In the genomic region with DNA sequence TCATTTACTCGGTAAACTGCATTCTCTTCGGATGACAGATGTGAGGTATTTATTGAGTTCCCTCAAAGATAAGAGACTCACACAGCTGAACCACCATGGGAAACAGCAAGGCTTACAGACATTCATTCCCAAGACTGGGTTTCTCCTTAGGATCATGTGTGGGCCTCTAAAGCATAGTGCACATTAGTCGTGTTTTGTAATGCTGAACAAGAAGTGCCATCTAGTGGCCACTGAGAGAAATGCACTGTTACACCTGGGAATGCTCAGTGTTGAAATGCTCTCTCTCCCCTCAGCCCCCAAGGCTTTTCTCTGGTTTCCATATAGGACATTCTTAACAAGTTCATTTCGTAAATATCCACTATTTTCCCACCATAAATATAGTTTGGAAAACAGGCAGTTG, we compare ENCODE assay signal across 9 mouse cellular contexts. TPM values are rescaled to one million over a fixed set of nuclear protein-coding genes. Genes with fewer than 3 reads are reported as not detected.
DNase-seq lines count a peak whose midpoint lies in the region; ATAC-seq and TF ChIP-seq lines count a peak whose summit lies in the region.
"Had no signal": no experiment of that assay in that cellular context is flagged by ENCODE, and none has a peak within 500 bp of the region (broad histone marks: within the 10 kb centered on the region; RNA-seq: fewer than 3 reads in every experiment).

No protein-coding gene starts in this region.

- H3K4me3 ChIP-seq in limb, embryonic 11.5 days (ENCODE audit: low read depth, low read length): no peak overlapping the region
- no peak overlapping the region for H3K4me3 ChIP-seq in midbrain, postnatal 0 days (ENCODE audit: low read depth, low read length)
- H3K4me3 ChIP-seq: megakaryocyte, embryonic 14.5 days had no signal

- DNase-seq in urinary bladder, postnatal 25 days (ENCODE audit: low spot score): peak; percentile 49
- no peak for DNase-seq in urinary bladder, adult 2 months (ENCODE audit: low spot score)
- peak; percentile 57 to 78 for DNase-seq in cerebellum, postnatal 36 days
- peak; percentile 36 for DNase-seq in gonadal fat pad, adult 2 months (ENCODE audit: low read depth)
- peak; percentile 79 for DNase-seq in kidney, adult 9 months
- peak; percentile 68 for DNase-seq in limb, embryonic 11.5 days (ENCODE audit: low spot score)
- DNase-seq in midbrain, postnatal 0 days (ENCODE audit: low spot score): peak; percentile 85
- DNase-seq in testis, postnatal 10 days (ENCODE audit: low spot score): peak; percentile 68

- H3K9ac ChIP-seq in limb, embryonic 11.5 days (ENCODE audit: low read length): no peak overlapping the region
- H3K9ac ChIP-seq in midbrain, postnatal 0 days (replicated peaks; ENCODE audit: low read length, poor library complexity, severe bottlenecking): no peak overlapping the region

- H3K4me2 ChIP-seq in limb, embryonic 11.5 days (ENCODE audit: low read depth, severe bottlenecking): no peak overlapping the region
- H3K4me2 ChIP-seq in midbrain, postnatal 0 days (ENCODE audit: low read depth, low read length, poor library complexity, severe bottlenecking): no peak overlapping the region

- no peaks in the 10 kb centered on the region for H3K27me3 ChIP-seq in limb, embryonic 11.5 days (ENCODE audit: control insufficient read depth, insufficient read depth, low read length)
- no peaks in the 10 kb centered on the region for H3K27me3 ChIP-seq in midbrain, postnatal 0 days (ENCODE audit: insufficient read depth, low read length)
- H3K27me3 ChIP-seq: megakaryocyte, embryonic 14.5 days had no signal

- H3K4me1 ChIP-seq in limb, embryonic 11.5 days (ENCODE audit: control insufficient read depth, insufficient read depth, low read length): no peaks in the 10 kb centered on the region
- H3K4me1 ChIP-seq in midbrain, postnatal 0 days (ENCODE audit: insufficient read depth, low read length): no peaks in the 10 kb centered on the region

- ATAC-seq in limb, embryonic 11.5 days (ENCODE audit: insufficient number of reproducible peaks, low FRiP score, low TSS enrichment, low read depth): no peak
- ATAC-seq in midbrain, postnatal 0 days (ENCODE audit: low FRiP score): peak; percentile 73

- H3K27ac ChIP-seq in limb, embryonic 11.5 days (replicated peaks; ENCODE audit: low read depth, low read length): no peak overlapping the region
- H3K27ac ChIP-seq in midbrain, postnatal 0 days (ENCODE audit: low read depth, low read length): no peak overlapping the region

- WGBS in limb, embryonic 11.5 days: 51% methylated on average over 4 of the region's 4 CpGs
- WGBS in midbrain, postnatal 0 days: 53% methylated on average over 4 of the region's 4 CpGs

- H3K36me3 ChIP-seq in limb, embryonic 11.5 days (ENCODE audit: control insufficient read depth, insufficient read depth, low read length): no peaks in the 10 kb centered on the region
- no peaks in the 10 kb centered on the region for H3K36me3 ChIP-seq in midbrain, postnatal 0 days (ENCODE audit: insufficient read depth, low read length)

- peak; percentile 98 for TF ChIP-seq CTCF in midbrain, postnatal 0 days (IDR thresholded peaks at IDR 0.05)

- no peaks in the 10 kb centered on the region for H3K9me3 ChIP-seq in limb, embryonic 11.5 days (ENCODE audit: control insufficient read depth, low read length)
- no peaks in the 10 kb centered on the region for H3K9me3 ChIP-seq in midbrain, postnatal 0 days (ENCODE audit: low read length)
- H3K9me3 ChIP-seq: megakaryocyte, embryonic 14.5 days had no signal

RNA-seq across cellular contexts. Expression of gene Map7, which starts 23.0 kb away (rescaled TPM):
- 9.2 and 14.8 TPM in 2 replicates for polyA plus RNA-seq in urinary bladder, adult 2 months (2012; rRNA removed)
- 23.3 and 36.3 TPM in 2 replicates for polyA plus RNA-seq in gonadal fat pad, adult 2 months (2012; rRNA removed)
- polyA plus RNA-seq in limb, embryonic 11.5 days (2014; fragmentation: Nextera tagmentation; extraction: Ambion mirVana): 1.1 and 1.9 TPM in 2 replicates
- 8.3 and 13.9 TPM in 2 replicates for total RNA-seq in midbrain, postnatal 0 days (2014; rRNA removed)
- 6.6 and 8.7 TPM in 2 replicates for polyA plus RNA-seq in midbrain, postnatal 0 days (2015; fragmentation: Nextera tagmentation; extraction: Ambion mirVana)
